Mouse (Mus musculus) MEL (cell line): ENCODE data around the gene Tep1. TPM values are rescaled to one million over a fixed set of nuclear protein-coding genes. Genes with fewer than 3 reads are reported as not detected.
A peak's percentile ranks its signal among the peaks of the same experiment; 100 is the strongest.

Experiments used
- DNase-seq: peaks from one replicate; pipeline ENCODE4 v3.0.0; 2011; ENCODE audit warnings: low read depth, low spot score
- H3K27ac ChIP-seq: 2 replicates; pipeline ENCODE4 v1.5.1; 2012; ENCODE audit warnings: low read depth, mild to moderate bottlenecking, control low read depth, low read length, moderate library complexity; ENCODE audit not compliant: control insufficient read depth
- H3K27me3 ChIP-seq, 2 experiments: fragments of 150-350 bp in 1 of 2; sonication (generic) in 1 of 2; 2 replicates each; pipeline ENCODE4 v1.6.1; 2012; ENCODE audit warnings: low read length in 2 of 2, mild to moderate bottlenecking in 2 of 2, improper control_type of control experiment in 1 of 2, moderate library complexity in 1 of 2; ENCODE audit not compliant: insufficient read depth in 2 of 2, control insufficient read depth in 1 of 2
- H3K36me3 ChIP-seq, 2 experiments: 2 replicates each; pipeline ENCODE4 v1.6.1; 2012 to 2014; ENCODE audit warnings: low read length in 2 of 2, improper control_type of control experiment in 1 of 2, inconsistent platforms in 1 of 2, mild to moderate bottlenecking in 1 of 2; ENCODE audit not compliant: insufficient read depth in 2 of 2, control insufficient read depth in 1 of 2
- H3K4me1 ChIP-seq, 2 experiments: fragments of 150-350 bp in 1 of 2; sonication (generic) in 1 of 2; 2 replicates each; pipeline ENCODE4 v1.6.1; 2012; ENCODE audit warnings: low read length in 2 of 2, improper control_type of control experiment in 1 of 2, mild to moderate bottlenecking in 1 of 2; ENCODE audit not compliant: insufficient read depth in 2 of 2, control insufficient read depth in 1 of 2
- H3K4me3 ChIP-seq, 2 experiments: fragments of 150-350 bp in 1 of 2; sonication (generic) in 1 of 2; 2 replicates each; pipeline ENCODE4 v1.5.1; 2012; ENCODE audit warnings: low read depth in 2 of 2, low read length in 2 of 2, mild to moderate bottlenecking in 2 of 2, moderate library complexity in 2 of 2, control low read depth in 1 of 2, improper control_type of control experiment in 1 of 2; ENCODE audit not compliant: control insufficient read depth in 1 of 2, insufficient read depth in 1 of 2
- H3K79me2 ChIP-seq: 2 replicates; pipeline ENCODE4 v1.6.1; 2012; ENCODE audit warnings: mild to moderate bottlenecking, low read length, moderate library complexity; ENCODE audit not compliant: control insufficient read depth, poor library complexity, insufficient read depth
- H3K9ac ChIP-seq: 2 replicates; pipeline ENCODE4 v1.6.1; 2012; ENCODE audit warnings: low read depth, mild to moderate bottlenecking, control low read depth, low read length, moderate library complexity; ENCODE audit not compliant: control insufficient read depth, poor library complexity, severe bottlenecking
- H3K9me3 ChIP-seq: fragments of 150-350 bp; sonication (generic); replicated peaks from 2 replicates; pipeline ENCODE4 v1.6.1; 2012; ENCODE audit warnings: mild to moderate bottlenecking, low read length, improper control_type of control experiment, moderate library complexity; ENCODE audit not compliant: insufficient read depth
- BHLHE40 ChIP-seq: IDR thresholded peaks from 2 replicates; pipeline ENCODE4 v1.6.1; 2012; ENCODE audit warnings: low read depth, mild to moderate bottlenecking, inconsistent platforms, low read length, improper control_type of control experiment, borderline replicate concordance
- CHD1 ChIP-seq: IDR thresholded peaks from 2 replicates; pipeline ENCODE4 v1.6.1; 2012; ENCODE audit warnings: low read depth, mild to moderate bottlenecking, inconsistent platforms, low read length, improper control_type of control experiment
- CTCF ChIP-seq, 3 experiments: IDR thresholded peaks in 2 of 3; conservative IDR thresholded peaks in 1 of 3; 2 replicates each; pipeline ENCODE4 v1.5.1; 2011 to 2012; ENCODE audit warnings: low read length in 3 of 3, low read depth in 2 of 3, mild to moderate bottlenecking in 2 of 3, improper control_type of control experiment in 1 of 3, inconsistent platforms in 1 of 3, mixed read lengths in 1 of 3, moderate library complexity in 1 of 3; ENCODE audit not compliant: control insufficient read depth in 1 of 3, insufficient read depth in 1 of 3, poor library complexity in 1 of 3, severe bottlenecking in 1 of 3
- ELF1 ChIP-seq: IDR thresholded peaks from 2 replicates; pipeline ENCODE4 v1.6.1; 2014; ENCODE audit warnings: low read depth, mild to moderate bottlenecking, inconsistent platforms, low read length, improper control_type of control experiment, moderate library complexity
- EP300 ChIP-seq, 2 experiments: IDR thresholded peaks; 2 replicates each; pipeline ENCODE4 v1.6.1; 2011; ENCODE audit warnings: improper control_type of control experiment in 2 of 2, low read length in 2 of 2, low read depth in 1 of 2, mild to moderate bottlenecking in 1 of 2
- ETS1 ChIP-seq: IDR thresholded peaks from 2 replicates; pipeline ENCODE4 v1.6.1; 2012; ENCODE audit warnings: low read depth, mild to moderate bottlenecking, inconsistent platforms, low read length, improper control_type of control experiment, moderate library complexity
- GABPA ChIP-seq: IDR thresholded peaks from 2 replicates; pipeline ENCODE4 v1.6.1; 2012; ENCODE audit warnings: low read depth, mild to moderate bottlenecking, inconsistent platforms, low read length, improper control_type of control experiment, moderate library complexity
- JUND ChIP-seq: IDR thresholded peaks from 2 replicates; pipeline ENCODE4 v1.6.1; 2011; ENCODE audit warnings: low read depth, mild to moderate bottlenecking, improper control_type of control experiment, low read length
- KAT2A ChIP-seq: conservative IDR thresholded peaks from 2 replicates; pipeline ENCODE4 v1.6.1; 2012; ENCODE audit warnings: low read depth, low read length, improper control_type of control experiment, inconsistent platforms
- MAFK ChIP-seq: IDR thresholded peaks from 2 replicates; pipeline ENCODE4 v1.6.1; 2011; ENCODE audit warnings: low read depth, mild to moderate bottlenecking, low read length, improper control_type of control experiment, borderline replicate concordance
- MAZ ChIP-seq: IDR thresholded peaks from 2 replicates; pipeline ENCODE4 v1.6.1; 2012; ENCODE audit warnings: low read depth, mild to moderate bottlenecking, inconsistent platforms, low read length, improper control_type of control experiment
- MEF2A ChIP-seq: IDR thresholded peaks from 2 replicates; pipeline ENCODE4 v1.6.1; 2014; ENCODE audit warnings: low read depth, mild to moderate bottlenecking, inconsistent platforms, low read length, improper control_type of control experiment; ENCODE audit not compliant: poor library complexity, insufficient replicate concordance, severe bottlenecking; ENCODE audit errors: extremely low read depth
- MXI1 ChIP-seq: IDR thresholded peaks from 2 replicates; pipeline ENCODE4 v1.6.1; 2011; ENCODE audit warnings: mild to moderate bottlenecking, low read depth, low read length, improper control_type of control experiment
- NELFE ChIP-seq: IDR thresholded peaks from 2 replicates; pipeline ENCODE4 v1.6.1; 2011; ENCODE audit warnings: low read depth, low read length, improper control_type of control experiment
- POLR2AphosphoS5 ChIP-seq: IDR thresholded peaks from 2 replicates; pipeline ENCODE4 v1.6.1; 2012; ENCODE audit warnings: low read depth, borderline replicate concordance, mild to moderate bottlenecking, inconsistent platforms, low read length, moderate library complexity, mixed read lengths
- RAD21 ChIP-seq: IDR thresholded peaks from 2 replicates; pipeline ENCODE4 v1.6.1; 2011; ENCODE audit warnings: mild to moderate bottlenecking, low read depth, low read length, improper control_type of control experiment
- RCOR1 ChIP-seq: IDR thresholded peaks from 2 replicates; pipeline ENCODE4 v1.6.1; 2012; ENCODE audit warnings: low read depth, mild to moderate bottlenecking, inconsistent platforms, low read length, improper control_type of control experiment
- SMC3 ChIP-seq: IDR thresholded peaks from 2 replicates; pipeline ENCODE4 v1.6.1; 2011; ENCODE audit warnings: low read depth, low read length, improper control_type of control experiment
- TCF12 ChIP-seq: IDR thresholded peaks from 2 replicates; pipeline ENCODE4 v1.6.1; 2014; ENCODE audit warnings: low read depth, mild to moderate bottlenecking, inconsistent platforms, low read length, improper control_type of control experiment, moderate library complexity
- UBTF ChIP-seq: IDR thresholded peaks from 2 replicates; pipeline ENCODE4 v1.6.1; 2012; ENCODE audit warnings: low read depth, mild to moderate bottlenecking, inconsistent platforms, low read length, improper control_type of control experiment, moderate library complexity, borderline replicate concordance; ENCODE audit not compliant: insufficient read depth
- USF1 ChIP-seq: IDR thresholded peaks from 2 replicates; pipeline ENCODE4 v1.6.1; 2014; ENCODE audit warnings: low read depth, mild to moderate bottlenecking, inconsistent platforms, low read length, improper control_type of control experiment, moderate library complexity
- USF2 ChIP-seq, 2 experiments: IDR thresholded peaks; 2 replicates each; pipeline ENCODE4 v1.6.1; 2011 to 2012; ENCODE audit warnings: improper control_type of control experiment in 2 of 2, low read length in 2 of 2, borderline replicate concordance in 1 of 2, inconsistent platforms in 1 of 2, low read depth in 1 of 2, mild to moderate bottlenecking in 1 of 2; ENCODE audit not compliant: insufficient read depth in 1 of 2
- ZC3H11A ChIP-seq: IDR thresholded peaks from 2 replicates; pipeline ENCODE4 v1.6.1; 2012; ENCODE audit warnings: low read depth, mild to moderate bottlenecking, inconsistent platforms, low read length, improper control_type of control experiment
- ZKSCAN1 ChIP-seq: IDR thresholded peaks from 2 replicates; pipeline ENCODE4 v1.6.1; 2012; ENCODE audit warnings: low read depth, mild to moderate bottlenecking, inconsistent platforms, low read length, improper control_type of control experiment, moderate library complexity
- ZNF384 ChIP-seq: IDR thresholded peaks from 2 replicates; pipeline ENCODE4 v1.6.1; 2012; ENCODE audit warnings: low read depth, mild to moderate bottlenecking, inconsistent platforms, low read length, improper control_type of control experiment
- polyA plus RNA-seq, 2 experiments: library from polyadenylated mRNA; stranded (reverse) in 1 of 2; unstranded in 1 of 2; fragments of >175 nt in 1 of 2; fragments of >200 nt in 1 of 2; gene quantifications; 2 replicates each; pipeline versions ENCODE4 v1.2.1 to v1.2.4; 2012; ENCODE audit warnings: low replicate concordance in 2 of 2, low read depth in 1 of 2; ENCODE audit not compliant: insufficient read length in 2 of 2, insufficient read depth in 1 of 2, missing spikeins in 1 of 2
- total RNA-seq: library from RNA; depleted of rRNA; stranded (reverse); fragments of 300-350 nt; gene quantifications from 2 replicates; pipeline ENCODE4 v1.2.3, GENCODE M21; 2012

Gene Tep1
- total and polyA plus RNA-seq, 3 experiments = 13.7 to 36.8 TPM; not detected in 1

DNA sequence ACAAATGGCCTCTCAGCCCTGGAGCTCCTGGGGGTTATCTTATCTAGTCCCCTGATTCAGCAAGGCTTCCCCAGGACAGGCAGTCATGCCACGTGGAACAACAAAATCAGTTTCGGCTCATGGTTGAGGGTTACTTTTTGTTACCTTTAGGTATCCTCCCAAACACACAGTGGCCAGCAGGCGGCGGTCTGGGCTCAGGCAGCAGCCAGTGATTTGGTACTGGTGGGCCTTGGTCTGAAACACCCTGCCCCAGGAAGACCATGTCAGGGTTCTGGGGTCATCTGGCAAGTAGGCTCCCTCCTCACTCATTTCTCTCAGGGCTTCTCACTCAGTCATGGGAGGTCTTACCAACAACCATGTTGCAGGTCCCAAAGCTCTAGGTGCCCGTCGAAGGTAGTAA is 33.1 kb downstream of the Tep1 start:
- no peaks in the 10 kb centered on the region for H3K79me2 ChIP-seq
- TF ChIP-seq MXI1 (no peak), RAD21 (peak; percentile 41), TCF12 (no peak), USF1 (no peak), UBTF (no peak), SMC3 (peak; percentile 60), ZC3H11A (peak; percentile 11; the same call in 1 of the 2 replicates), USF2 (IDR thresholded peaks at IDR 0.05; ENCODE audit: borderline replicate concordance in 1 of 2, insufficient read depth in 1 of 2, low read depth in 1 of 2, low read length in 2 of 2) (no peak), POLR2AphosphoS5 (no peak), CTCF (IDR thresholded peaks at IDR 0.05 in 2 of 3, conservative IDR thresholded peaks at IDR 0.05 in 1 of 3; ENCODE audit: control insufficient read depth in 1 of 3, insufficient read depth in 1 of 3, low read depth in 2 of 3, low read length in 3 of 3, poor library complexity in 1 of 3, severe bottlenecking in 1 of 3) (peak in 2 of 3 experiments; percentile 45 to 47; a peak in 4 of 6 replicates), MAZ (no peak), NELFE (no peak), RCOR1 (no peak)
- H3K9ac ChIP-seq = no peak overlapping the region
- H3K27ac ChIP-seq = no peak overlapping the region
- no peaks in the 10 kb centered on the region for H3K9me3 ChIP-seq
- no peaks in the 10 kb centered on the region for H3K4me1 ChIP-seq
- no peak for DNase-seq
- H3K4me3 ChIP-seq = no peak overlapping the region
- no peaks in the 10 kb centered on the region for H3K27me3 ChIP-seq
- no peaks in the 10 kb centered on the region for H3K36me3 ChIP-seq

DNA sequence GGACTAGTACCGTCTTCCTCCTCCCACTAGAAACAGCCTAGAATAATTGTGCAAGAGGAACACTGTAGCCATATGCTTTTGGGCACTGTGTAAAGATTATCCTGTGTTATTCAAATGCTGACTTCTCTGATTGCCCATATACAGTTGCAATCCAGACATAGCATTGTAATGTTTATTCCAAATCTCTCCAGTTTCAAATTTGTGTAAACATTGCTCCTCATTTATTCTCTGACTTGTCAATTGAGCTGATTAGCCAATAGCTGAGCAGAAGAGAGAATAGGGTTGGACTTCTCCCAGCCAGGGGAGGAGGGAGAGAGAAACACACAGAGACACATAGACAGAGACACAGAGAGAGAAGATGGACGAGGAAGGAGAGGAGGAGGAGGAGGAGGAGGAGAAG is 35.9 kb downstream of the Tep1 start:
- Histone ChIP-seq H3K9ac (no peak overlapping the region), H3K79me2 (no peaks in the 10 kb centered on the region), H3K36me3 (peaks cover 0 to 6% of the 10 kb centered on the region in 2 experiments; a peak in 2 of 4 replicates), H3K27me3 (no peaks in the 10 kb centered on the region), H3K4me1 (peaks cover 0 to 9% of the 10 kb centered on the region in 2 experiments; a peak in 3 of 4 replicates), H3K4me3 (no peak overlapping the region), H3K27ac (no peak overlapping the region), H3K9me3 (no peaks in the 10 kb centered on the region)
- no peak for DNase-seq
- no peak for TF ChIP-seq USF1
- no peak for TF ChIP-seq GABPA
- TF ChIP-seq POLR2AphosphoS5 = no peak
- TF ChIP-seq CHD1 = no peak
- TF ChIP-seq KAT2A = no peak
- no peak for TF ChIP-seq RCOR1
- TF ChIP-seq ZC3H11A = no peak
- TF ChIP-seq ZKSCAN1 = no peak
- no peak for TF ChIP-seq SMC3
- TF ChIP-seq MAFK = no peak
- TF ChIP-seq MEF2A = no peak
- TF ChIP-seq MXI1 = no peak
- no peak for TF ChIP-seq ETS1
- no peak for TF ChIP-seq EP300 (IDR thresholded peaks at IDR 0.05; ENCODE audit: low read depth in 1 of 2, low read length in 2 of 2)
- no peak for TF ChIP-seq ELF1
- TF ChIP-seq ZNF384 = no peak
- TF ChIP-seq BHLHE40 = no peak
- TF ChIP-seq JUND = no peak
- no peak for TF ChIP-seq USF2 (IDR thresholded peaks at IDR 0.05; ENCODE audit: borderline replicate concordance in 1 of 2, insufficient read depth in 1 of 2, low read depth in 1 of 2, low read length in 2 of 2)
